Mouse (Mus musculus): ENCODE data around the gene Rnf24. TPM values are rescaled to one million over a fixed set of nuclear protein-coding genes. Genes with fewer than 3 reads are reported as not detected.

The Rnf24 gene
- total and polyA plus RNA-seq, 3 experiments, result 3.9 to 14.7 (median 3.9) TPM

DNA sequence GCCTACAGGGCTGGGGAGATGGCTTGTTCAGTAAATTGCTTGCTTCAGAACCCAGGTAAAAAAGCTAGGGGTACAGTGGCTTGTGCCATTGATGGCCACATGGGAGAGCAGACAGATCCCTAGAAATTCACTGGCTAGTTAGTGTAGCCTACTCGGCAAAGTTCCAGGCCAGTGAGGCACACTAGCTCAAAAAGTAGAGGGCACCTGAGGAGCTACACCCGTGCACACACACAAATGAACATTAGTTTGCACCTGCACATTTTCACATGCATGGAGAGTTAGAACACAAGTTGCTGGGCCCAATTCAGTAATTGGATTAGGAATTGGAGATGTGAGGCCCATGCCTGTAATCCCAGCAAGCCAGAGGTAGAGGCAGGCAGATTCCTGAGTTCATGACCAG lies 87.6 kb downstream of the Rnf24 start:
- TF ChIP-seq ELF1 (IDR thresholded peaks at IDR 0.05; ENCODE audit: low read depth, low read length) (no peak), E2F4 (IDR thresholded peaks at IDR 0.05; ENCODE audit: insufficient replicate concordance, low read depth, low read length) (no peak), ETS1 (conservative IDR thresholded peaks at IDR 0.05; ENCODE audit: low read depth, low read length) (no peak), CHD1 (IDR thresholded peaks at IDR 0.05; ENCODE audit: low read depth, low read length) (no peak), MXI1 (IDR thresholded peaks at IDR 0.05; ENCODE audit: low read depth, low read length) (no peak), IRF4 (IDR thresholded peaks at IDR 0.05; ENCODE audit: low read depth, low read length) (no peak), RCOR1 (conservative IDR thresholded peaks at IDR 0.05; ENCODE audit: low read depth, low read length) (no peak), KAT2A (IDR thresholded peaks at IDR 0.05; ENCODE audit: insufficient replicate concordance, low read length) (no peak), TCF12 (IDR thresholded peaks at IDR 0.05; ENCODE audit: low read depth, low read length) (no peak), JUN (IDR thresholded peaks at IDR 0.05; ENCODE audit: insufficient read depth, low read depth, low read length) (no peak), MEF2A (IDR thresholded peaks at IDR 0.05; ENCODE audit: borderline replicate concordance, low read depth, low read length) (no peak), USF1 (IDR thresholded peaks at IDR 0.05; ENCODE audit: low read depth, low read length) (no peak), ZMIZ1 (IDR thresholded peaks at IDR 0.05; ENCODE audit: low read depth, low read length) (no peak), EP300 (IDR thresholded peaks at IDR 0.05; ENCODE audit: low read length) (no peak), UBTF (IDR thresholded peaks at IDR 0.05; ENCODE audit: low read depth, low read length) (no peak)
- Histone ChIP-seq H3K4me3 (replicated peaks in 1 of 3; ENCODE audit: low read depth in 2 of 3, low read length in 2 of 3, poor library complexity in 1 of 3) (no peak overlapping the region), H3K79me2 (replicated peaks; ENCODE audit: control insufficient read depth, extremely low read depth, insufficient read depth, poor library complexity, severe bottlenecking) (peaks cover 51% of the 10 kb centered on the region), H3K4me1 (ENCODE audit: control insufficient read depth in 1 of 2, insufficient read depth in 2 of 2) (peaks cover 9 to 28% of the 10 kb centered on the region in 2 experiments), H3K36me3 (replicated peaks in 1 of 2; ENCODE audit: control insufficient read depth in 1 of 2, insufficient read depth in 1 of 2, low read length in 1 of 2) (peaks cover 0 to 22% of the 10 kb centered on the region in 2 experiments), H3K27me3 (replicated peaks) (no peaks in the 10 kb centered on the region), H3K4me2 (ENCODE audit: insufficient read depth, low read depth, poor library complexity, severe bottlenecking) (no peak overlapping the region), H3K27ac (ENCODE audit: insufficient read depth, low read depth) (no peak overlapping the region), H3K9me3 (replicated peaks; ENCODE audit: low read length) (no peaks in the 10 kb centered on the region), H3K9ac (ENCODE audit: insufficient read depth, low read depth) (no peak overlapping the region)
- dilution Hi-C loops (cut with MboI; ENCODE audit: extremely low pct_ligation_motif_present, extremely low pct_unique_long_range_greater_than_20kb, low sequenced_read_pairs), result no loop called here
- no peak for DNase-seq (ENCODE audit: extremely low read depth)
- in situ Hi-C loops (cut with MboI; ENCODE audit: low pct_ligation_motif_present, low pct_unique_long_range_greater_than_20kb, low sequenced_read_pairs), result loop anchor here (25.0 kb wide), 1 partner anchor 247 kb away; no protein-coding TSS in a partner anchor

- Histone ChIP-seq H3K27me3 (replicated peaks) (no peaks in the 10 kb centered on the region), H3K9ac (ENCODE audit: insufficient read depth, low read depth) (peak overlapping the region; percentile 96; the same call in 1 of the 2 replicates), H3K4me2 (ENCODE audit: insufficient read depth, low read depth, poor library complexity, severe bottlenecking) (peak overlapping the region; percentile 85), H3K27ac (ENCODE audit: insufficient read depth, low read depth) (no peak overlapping the region), H3K36me3 (replicated peaks in 1 of 2; ENCODE audit: control insufficient read depth in 1 of 2, insufficient read depth in 1 of 2, low read length in 1 of 2) (peaks cover 0 to 20% of the 10 kb centered on the region in 2 experiments), H3K4me3 (replicated peaks in 1 of 3; ENCODE audit: low read depth in 2 of 3, low read length in 2 of 3, poor library complexity in 1 of 3) (peak overlapping the region in 2 of 3 experiments; percentile 4 to 14), H3K9me3 (replicated peaks; ENCODE audit: low read length) (no peaks in the 10 kb centered on the region), H3K79me2 (replicated peaks; ENCODE audit: control insufficient read depth, extremely low read depth, insufficient read depth, poor library complexity, severe bottlenecking) (peaks cover 43% of the 10 kb centered on the region), H3K4me1 (ENCODE audit: control insufficient read depth in 1 of 2, insufficient read depth in 2 of 2) (peaks cover 9 to 28% of the 10 kb centered on the region in 2 experiments)
- dilution Hi-C loops (cut with MboI; ENCODE audit: extremely low pct_ligation_motif_present, extremely low pct_unique_long_range_greater_than_20kb, low sequenced_read_pairs) (no loop called here), in situ Hi-C loops (cut with MboI; ENCODE audit: low pct_ligation_motif_present, low pct_unique_long_range_greater_than_20kb, low sequenced_read_pairs) (loop anchor here (25.0 kb wide), 1 partner anchor 248 kb away; no protein-coding TSS in a partner anchor)
- TF ChIP-seq POLR2AphosphoS2 (IDR thresholded peaks at IDR 0.05; ENCODE audit: low read depth, low read length) (no peak), ZKSCAN1 (IDR thresholded peaks at IDR 0.05; ENCODE audit: borderline replicate concordance, low read depth, low read length) (no peak), UBTF (IDR thresholded peaks at IDR 0.05; ENCODE audit: low read depth, low read length) (no peak), TBP (conservative IDR thresholded peaks at IDR 0.05; ENCODE audit: low read depth, low read length) (no peak), IRF4 (IDR thresholded peaks at IDR 0.05; ENCODE audit: low read depth, low read length) (no peak), PAX5 (IDR thresholded peaks at IDR 0.05; ENCODE audit: low read length) (no peak), SMC3 (IDR thresholded peaks at IDR 0.05; ENCODE audit: low read depth, low read length) (no peak), MAX (IDR thresholded peaks at IDR 0.05; ENCODE audit: low read length) (no peak), ETS1 (conservative IDR thresholded peaks at IDR 0.05; ENCODE audit: low read depth, low read length) (no peak), CHD2 (IDR thresholded peaks at IDR 0.05; ENCODE audit: low read length) (no peak), USF1 (IDR thresholded peaks at IDR 0.05; ENCODE audit: low read depth, low read length) (no peak), MXI1 (IDR thresholded peaks at IDR 0.05; ENCODE audit: low read depth, low read length) (no peak), MEF2A (IDR thresholded peaks at IDR 0.05; ENCODE audit: borderline replicate concordance, low read depth, low read length) (no peak), CHD1 (IDR thresholded peaks at IDR 0.05; ENCODE audit: low read depth, low read length) (no peak), CTCF (conservative IDR thresholded peaks at IDR 0.05 in 1 of 2, IDR thresholded peaks at IDR 0.05 in 1 of 2; ENCODE audit: low read depth in 2 of 2, low read length in 2 of 2) (no peak)
- no peak for DNase-seq (ENCODE audit: extremely low read depth)
Measured at GRCm38 (mm10) chr2:131264027-131264426, 88.7 kb downstream of the Rnf24 start.
